27 mouse cellular contexts compared by ENCODE assay signal in the genomic region with DNA sequence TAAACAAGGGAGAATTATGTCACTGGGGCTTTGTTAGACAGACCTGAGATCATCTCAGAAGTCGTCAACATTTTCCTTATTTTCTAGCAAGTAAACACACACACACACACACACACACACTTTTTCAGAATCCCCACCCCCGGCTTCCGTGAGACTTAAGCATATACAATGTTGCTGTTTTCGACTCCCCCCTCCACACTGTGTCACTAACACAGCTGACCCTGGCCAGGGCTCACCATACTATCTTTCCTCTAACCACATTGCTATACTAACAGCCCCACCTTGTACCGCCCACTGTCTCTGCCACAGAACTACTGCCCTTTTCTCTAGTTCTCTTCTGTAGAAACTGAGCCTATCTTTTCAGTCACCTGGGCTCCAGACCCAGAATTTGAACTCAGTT.
A peak's percentile ranks its signal among the peaks of the same experiment; 100 is the strongest.
DNase-seq lines count a peak whose midpoint lies in the region; ATAC-seq lines count a peak whose summit lies in the region.
"Had no signal": no experiment of that assay in that cellular context is flagged by ENCODE, and none has a peak within 500 bp of the region (broad histone marks: within the 10 kb centered on the region; RNA-seq: fewer than 3 reads in every experiment).

No protein-coding gene starts in this region.

- H3K27ac ChIP-seq in embryonic facial prominence, embryonic 12.5 days = peak overlapping the region; percentile 46; the same call in 1 of the 2 replicates
- H3K27ac ChIP-seq in embryonic facial prominence, embryonic 10.5 days (replicated peaks) = no peak overlapping the region; the same call in 1 of the 2 replicates
- no peak overlapping the region for H3K27ac ChIP-seq in embryonic facial prominence, embryonic 14.5 days (replicated peaks; ENCODE audit: low read depth, low read length)
- H3K27ac ChIP-seq in limb, embryonic 12.5 days = peak overlapping the region; percentile 66
- no peak overlapping the region for H3K27ac ChIP-seq in midbrain, embryonic 16.5 days (ENCODE audit: low read length)
- H3K27ac ChIP-seq: forebrain, embryonic 12.5 days; forebrain, embryonic 15.5 days; heart, embryonic 15.5 days; hindbrain, embryonic 10.5 days; hindbrain, embryonic 13.5 days; intestine, embryonic 15.5 days had no signal

- H3K4me2 ChIP-seq in embryonic facial prominence, embryonic 12.5 days (replicated peaks) = no peak overlapping the region
- H3K4me2 ChIP-seq in embryonic facial prominence, embryonic 14.5 days (ENCODE audit: low read depth, low read length) = no peak overlapping the region
- H3K4me2 ChIP-seq in limb, embryonic 12.5 days = no peak overlapping the region
- no peak overlapping the region for H3K4me2 ChIP-seq in midbrain, embryonic 16.5 days (ENCODE audit: low read length)
- H3K4me2 ChIP-seq: forebrain, embryonic 12.5 days; forebrain, embryonic 15.5 days; heart, embryonic 12.5 days; heart, embryonic 15.5 days; hindbrain, embryonic 13.5 days; intestine, embryonic 15.5 days had no signal

- no peak overlapping the region for H3K9ac ChIP-seq in embryonic facial prominence, embryonic 12.5 days
- no peak overlapping the region for H3K9ac ChIP-seq in embryonic facial prominence, embryonic 14.5 days (ENCODE audit: low read depth, low read length)
- no peak overlapping the region for H3K9ac ChIP-seq in limb, embryonic 12.5 days (replicated peaks)
- no peak overlapping the region for H3K9ac ChIP-seq in midbrain, embryonic 16.5 days (ENCODE audit: low read depth, low read length)
- H3K9ac ChIP-seq: forebrain, embryonic 12.5 days; forebrain, embryonic 15.5 days; heart, embryonic 12.5 days; heart, embryonic 15.5 days; hindbrain, embryonic 13.5 days; intestine, embryonic 15.5 days had no signal

- WGBS in embryonic facial prominence, embryonic 12.5 days = 78% methylated on average over 5 of the region's 5 CpGs
- WGBS in embryonic facial prominence, embryonic 10.5 days = 85% methylated on average over 5 of the region's 5 CpGs
- 76% methylated on average over 5 of the region's 5 CpGs for WGBS in embryonic facial prominence, embryonic 14.5 days
- WGBS in limb, embryonic 12.5 days = 86% methylated on average over 5 of the region's 5 CpGs
- WGBS in midbrain, embryonic 16.5 days = 90% methylated on average over 5 of the region's 5 CpGs

- peaks cover 13% of the 10 kb centered on the region; the same call in 1 of the 2 replicates for H3K4me1 ChIP-seq in embryonic facial prominence, embryonic 12.5 days
- H3K4me1 ChIP-seq in embryonic facial prominence, embryonic 10.5 days = peaks cover 17% of the 10 kb centered on the region; the same call in 1 of the 2 replicates
- H3K4me1 ChIP-seq in embryonic facial prominence, embryonic 14.5 days (ENCODE audit: control insufficient read depth, insufficient read depth, low read length) = 0 out of 2 replicates have a peak, but pooled peaks cover 7% of the 10 kb centered on the region
- peaks cover 27% of the 10 kb centered on the region for H3K4me1 ChIP-seq in limb, embryonic 12.5 days (replicated peaks)
- no peaks in the 10 kb centered on the region for H3K4me1 ChIP-seq in midbrain, embryonic 16.5 days (ENCODE audit: control insufficient read depth, insufficient read depth, low read length)
- H3K4me1 ChIP-seq: hindbrain, embryonic 10.5 days; intestine, embryonic 15.5 days had no signal

- no peak overlapping the region for H3K4me3 ChIP-seq in embryonic facial prominence, embryonic 12.5 days
- H3K4me3 ChIP-seq in embryonic facial prominence, embryonic 10.5 days = no peak overlapping the region
- H3K4me3 ChIP-seq in embryonic facial prominence, embryonic 14.5 days (ENCODE audit: low read depth, low read length) = no peak overlapping the region
- H3K4me3 ChIP-seq in limb, embryonic 12.5 days (replicated peaks) = no peak overlapping the region
- H3K4me3 ChIP-seq in midbrain, embryonic 16.5 days (ENCODE audit: low read depth, low read length) = no peak overlapping the region
- H3K4me3 ChIP-seq: erythroblast, embryonic 14.5 days; forebrain, embryonic 12.5 days; forebrain, embryonic 15.5 days; heart, embryonic 12.5 days; heart, embryonic 15.5 days; hindbrain, embryonic 10.5 days; hindbrain, embryonic 13.5 days; intestine, embryonic 15.5 days had no signal

- H3K9me3 ChIP-seq in embryonic facial prominence, embryonic 12.5 days = no peaks in the 10 kb centered on the region
- H3K9me3 ChIP-seq in embryonic facial prominence, embryonic 10.5 days = no peaks in the 10 kb centered on the region
- H3K9me3 ChIP-seq in embryonic facial prominence, embryonic 14.5 days (ENCODE audit: control insufficient read depth, low read length) = no peaks in the 10 kb centered on the region
- H3K9me3 ChIP-seq in limb, embryonic 12.5 days = no peaks in the 10 kb centered on the region
- H3K9me3 ChIP-seq in midbrain, embryonic 16.5 days (replicated peaks; ENCODE audit: control insufficient read depth, low read length, poor library complexity, severe bottlenecking) = no peaks in the 10 kb centered on the region
- H3K9me3 ChIP-seq: forebrain, embryonic 12.5 days; forebrain, embryonic 15.5 days; heart, embryonic 12.5 days; heart, embryonic 15.5 days; hindbrain, embryonic 10.5 days; hindbrain, embryonic 13.5 days; intestine, embryonic 15.5 days had no signal

- peaks cover 20% of the 10 kb centered on the region for H3K36me3 ChIP-seq in embryonic facial prominence, embryonic 12.5 days
- H3K36me3 ChIP-seq in embryonic facial prominence, embryonic 10.5 days (replicated peaks) = peaks cover 36% of the 10 kb centered on the region
- H3K36me3 ChIP-seq in embryonic facial prominence, embryonic 14.5 days (ENCODE audit: control insufficient read depth, insufficient read depth, low read length) = peaks cover 22% of the 10 kb centered on the region
- peaks cover 54% of the 10 kb centered on the region for H3K36me3 ChIP-seq in limb, embryonic 12.5 days
- peaks cover 9% of the 10 kb centered on the region for H3K36me3 ChIP-seq in midbrain, embryonic 16.5 days (ENCODE audit: control insufficient read depth, insufficient read depth, low read length)
- H3K36me3 ChIP-seq: heart, embryonic 15.5 days; intestine, embryonic 15.5 days had no signal

- no peak for DNase-seq in embryonic facial prominence, embryonic 10.5 days (ENCODE audit: low spot score)
- DNase-seq in embryonic facial prominence, embryonic 14.5 days (ENCODE audit: low spot score) = no peak
- DNase-seq in embryo, embryonic 9.5 days (ENCODE audit: extremely low spot score) = no peak
- DNase-seq: adrenal gland, postnatal 10 days; cerebellum, adult 11 months; cerebellum, adult 2 months; cerebellum, adult 9-11 months; cerebellum, postnatal 25 days; embryo, embryonic 11 days; gastrocnemius, postnatal 10 days; gastrocnemius, postnatal 36 days; heart, postnatal 10 days; heart, postnatal 36 days had no signal

- no peaks in the 10 kb centered on the region for H3K27me3 ChIP-seq in embryonic facial prominence, embryonic 12.5 days
- H3K27me3 ChIP-seq in embryonic facial prominence, embryonic 10.5 days (replicated peaks; ENCODE audit: low read depth, poor library complexity, severe bottlenecking) = no peaks in the 10 kb centered on the region
- no peaks in the 10 kb centered on the region for H3K27me3 ChIP-seq in embryonic facial prominence, embryonic 14.5 days (replicated peaks; ENCODE audit: control insufficient read depth, insufficient read depth, low read length)
- no peaks in the 10 kb centered on the region for H3K27me3 ChIP-seq in limb, embryonic 12.5 days
- no peaks in the 10 kb centered on the region for H3K27me3 ChIP-seq in midbrain, embryonic 16.5 days (ENCODE audit: control insufficient read depth, insufficient read depth, low read depth, low read length)
- H3K27me3 ChIP-seq: forebrain, embryonic 12.5 days; forebrain, embryonic 15.5 days; heart, embryonic 12.5 days; heart, embryonic 15.5 days; hindbrain, embryonic 13.5 days; intestine, embryonic 15.5 days; Patski had no signal

- no peak for ATAC-seq in embryonic facial prominence, embryonic 12.5 days (ENCODE audit: insufficient number of reproducible peaks, insufficient read depth, low FRiP score, low TSS enrichment)
- peak; percentile 49; the same call in 1 of the 2 replicates for ATAC-seq in embryonic facial prominence, embryonic 14.5 days (ENCODE audit: low read depth)
- no peak for ATAC-seq in limb, embryonic 12.5 days (ENCODE audit: insufficient number of reproducible peaks, insufficient read depth, low FRiP score, low TSS enrichment, low read depth)
- ATAC-seq in megakaryocyte, adult 5-6 weeks (ENCODE audit: poor library complexity, severe bottlenecking) = no peak
- ATAC-seq in midbrain, embryonic 16.5 days = no peak
- ATAC-seq: forebrain, embryonic 15.5 days; hindbrain, embryonic 16.5 days; intestine, embryonic 15.5 days; Patski had no signal

Comparison
In these comparisons a context has a peak if more than half of its experiments do, and no peak if none do; other contexts are left out.
1. H3K27ac ChIP-seq: peak in embryonic facial prominence, embryonic 12.5 days (single experiment) and limb, embryonic 12.5 days (single experiment); none in embryonic facial prominence, embryonic 10.5 days (single experiment), embryonic facial prominence, embryonic 14.5 days (single experiment) and midbrain, embryonic 16.5 days (single experiment).